Mouse (Mus musculus): ENCODE data around the gene Cxcl5.

- TF ChIP-seq CTCF (IDR thresholded peaks at IDR 0.05; ENCODE audit: borderline replicate concordance, extremely low read depth, insufficient read depth, insufficient read length) (no peak), POLR2A (IDR thresholded peaks at IDR 0.05; ENCODE audit: borderline replicate concordance, extremely low read depth, insufficient read depth, insufficient read length, poor library complexity, severe bottlenecking) (no peak)
Observed at GRCm38 (mm10) chr5:90794195-90794625, 35.0 kb downstream of the Cxcl5 start, which contains the start of gene Cxcl15.
